Mouse (Mus musculus): Measurements from ENCODE around the gene Cyb5r3.

DNA sequence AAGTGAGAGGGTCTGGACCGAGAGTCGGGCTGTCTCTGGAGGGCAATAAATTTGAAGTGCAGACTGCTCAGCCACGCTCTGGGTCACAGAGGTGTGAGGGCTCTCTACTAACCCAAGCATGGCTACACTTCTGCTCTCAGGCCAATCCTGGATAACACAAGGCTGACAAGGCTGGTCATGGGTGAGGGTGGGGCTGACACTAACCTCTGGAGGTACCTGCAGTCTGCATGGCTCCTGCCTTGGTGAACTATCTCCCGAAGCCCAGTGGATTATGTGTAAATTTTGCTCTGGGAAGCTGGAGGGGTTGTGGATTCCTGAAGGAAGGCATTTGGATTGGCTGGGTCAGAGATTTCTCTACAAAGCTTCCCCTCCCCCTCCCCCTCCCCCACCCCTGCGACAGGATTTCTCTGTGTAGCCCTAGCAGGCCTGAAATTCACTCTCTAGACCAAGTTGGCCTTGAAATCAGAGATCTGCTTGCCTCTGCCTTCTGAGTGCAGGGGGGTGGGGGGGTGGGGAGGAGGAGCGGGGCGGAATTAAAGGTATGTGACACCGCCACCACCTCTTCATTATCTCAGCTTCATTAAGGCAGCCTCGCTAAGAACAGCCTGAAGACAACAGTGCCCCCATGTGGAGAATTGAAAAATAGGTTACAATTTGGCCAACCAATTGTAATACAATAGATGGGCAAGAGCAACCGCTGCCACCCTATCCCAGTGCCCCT lies 32.5 kb upstream of the Cyb5r3 start:
- no peak for TF ChIP-seq CTCF (IDR thresholded peaks at IDR 0.05; ENCODE audit: borderline replicate concordance, insufficient read depth, low read length)
- no peak for TF ChIP-seq POLR2A (IDR thresholded peaks at IDR 0.05; ENCODE audit: low read depth, low read length)

Data from embryonic fibroblast, embryonic 13.5 days (primary cell).